Mouse (Mus musculus): ENCODE measurements around the gene Nsun4. TPM values are rescaled to one million over a fixed set of nuclear protein-coding genes. Genes with fewer than 3 reads are reported as not detected.

Gene Nsun4
- polyA plus RNA-seq, 1 experiment from 2014 or later = 9.4 TPM

GRCm38 (mm10) chr4:116074145-116074675 lies 20.5 kb upstream of the Nsun4 start:
- DNase-seq (peak; percentile 30), ATAC-seq (ENCODE audit: low read depth) (no peak)
- Histone ChIP-seq H3K9me3 (replicated peaks) (no peaks in the 10 kb centered on the region), H3K9ac (peak overlapping the region; percentile 99), H3K27me3 (no peaks in the 10 kb centered on the region), H3K27ac (peak overlapping the region; percentile 76), H3K4me2 (peak overlapping the region; percentile 81), H3K4me3 (replicated peaks) (peak overlapping the region; percentile 97), H3K36me3 (peaks cover 21% of the 10 kb centered on the region), H3K4me1 (replicated peaks) (peaks cover 42% of the 10 kb centered on the region)
- WGBS (ENCODE audit: insufficient replicate concordance) = under 1% methylated on average over 8 of the region's 8 CpGs

- WGBS (ENCODE audit: insufficient replicate concordance) = 47% methylated on average over 4 of the region's 4 CpGs
- DNase-seq = no peak
- H3K27ac ChIP-seq = no peak overlapping the region; the same call in 1 of the 2 replicates
- H3K36me3 ChIP-seq = peaks cover 31% of the 10 kb centered on the region
- no peaks in the 10 kb centered on the region for H3K27me3 ChIP-seq
- H3K9me3 ChIP-seq (replicated peaks) = no peaks in the 10 kb centered on the region
- H3K4me2 ChIP-seq = peak overlapping the region; percentile 81
- H3K4me1 ChIP-seq (replicated peaks) = peaks cover 40% of the 10 kb centered on the region
- ATAC-seq (ENCODE audit: low read depth) = no peak
- peak overlapping the region; percentile 97 for H3K4me3 ChIP-seq (replicated peaks)
- peak overlapping the region; percentile 99 for H3K9ac ChIP-seq
Observed at GRCm38 (mm10) chr4:116073146-116073545, 19.5 kb upstream of the Nsun4 start.

- H3K27me3 ChIP-seq = no peaks in the 10 kb centered on the region
- ATAC-seq (ENCODE audit: low read depth) = no peak
Observed at GRCm38 (mm10) chr4:116070116-116070515, 16.4 kb upstream of the Nsun4 start.

GRCm38 (mm10) chr4:116063855-116064254 lies 10.2 kb upstream of the Nsun4 start:
- no peaks in the 10 kb centered on the region for H3K9me3 ChIP-seq (replicated peaks)
- H3K27ac ChIP-seq = no peak overlapping the region
- H3K4me2 ChIP-seq = no peak overlapping the region
- WGBS (ENCODE audit: insufficient replicate concordance) = 10% methylated on average over 1 of the region's 1 CpGs
- H3K9ac ChIP-seq = no peak overlapping the region
- H3K4me1 ChIP-seq (replicated peaks) = peaks cover 11% of the 10 kb centered on the region
- ATAC-seq (ENCODE audit: low read depth) (peak; percentile 64), DNase-seq (peak; percentile 15)
- H3K4me3 ChIP-seq (replicated peaks) = no peak overlapping the region
- no peaks in the 10 kb centered on the region for H3K27me3 ChIP-seq
- H3K36me3 ChIP-seq = peaks cover 34% of the 10 kb centered on the region

More at GRCm38 (mm10) chr4:116070116-116070515, 16.4 kb upstream of the Nsun4 start:
- no peak overlapping the region for H3K4me3 ChIP-seq (replicated peaks)
- no peak overlapping the region for H3K27ac ChIP-seq
- H3K36me3 ChIP-seq = peaks cover 58% of the 10 kb centered on the region
- no peak overlapping the region for H3K9ac ChIP-seq
- H3K4me2 ChIP-seq = no peak overlapping the region
- DNase-seq = no peak
- H3K9me3 ChIP-seq (replicated peaks) = no peaks in the 10 kb centered on the region
- peaks cover 22% of the 10 kb centered on the region for H3K4me1 ChIP-seq (replicated peaks)
- 79% methylated on average over 6 of the region's 6 CpGs for whole genome bisulfite sequencing (ENCODE audit: insufficient replicate concordance)

- ATAC-seq (ENCODE audit: low read depth) = no peak
- WGBS (ENCODE audit: insufficient replicate concordance) = 64% methylated on average over 5 of the region's 5 CpGs
- no peak for DNase-seq
- peaks cover 13% of the 10 kb centered on the region for H3K4me1 ChIP-seq (replicated peaks)
- H3K27ac ChIP-seq = no peak overlapping the region
- no peak overlapping the region for H3K4me2 ChIP-seq
- H3K9me3 ChIP-seq (replicated peaks) = no peaks in the 10 kb centered on the region
- no peaks in the 10 kb centered on the region for H3K36me3 ChIP-seq
- H3K4me3 ChIP-seq (replicated peaks) = no peak overlapping the region
- H3K9ac ChIP-seq = no peak overlapping the region
- no peaks in the 10 kb centered on the region for H3K27me3 ChIP-seq
Observed at GRCm38 (mm10) chr4:116059012-116059726, 5.5 kb upstream of the Nsun4 start.

DNA sequence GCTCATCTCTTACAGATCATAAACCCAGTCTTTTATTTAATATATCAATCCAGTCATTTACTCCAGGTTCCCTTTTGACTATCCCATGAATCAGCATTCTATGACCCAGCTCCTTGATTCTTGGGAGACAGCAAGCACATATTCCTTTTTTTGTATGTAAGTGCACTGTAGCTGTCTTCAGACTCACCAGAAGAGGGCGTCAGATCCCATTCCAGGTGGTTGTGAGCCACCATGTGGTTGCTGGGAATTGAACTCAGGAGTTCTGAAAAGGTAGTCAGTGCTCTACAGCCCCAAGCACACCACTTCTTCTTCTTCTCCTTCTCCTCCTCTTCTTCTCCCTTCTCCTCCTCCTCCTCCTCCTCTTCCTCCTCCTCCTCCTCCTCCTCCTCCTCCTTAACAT lies 3.9 kb upstream of the Nsun4 start:
- H3K36me3 ChIP-seq = no peaks in the 10 kb centered on the region
- peaks cover 14% of the 10 kb centered on the region for H3K4me1 ChIP-seq (replicated peaks)
- no peak overlapping the region for H3K27ac ChIP-seq
- 0% methylated on average over 1 of the region's 1 CpGs for WGBS (ENCODE audit: insufficient replicate concordance)
- ATAC-seq (ENCODE audit: low read depth) = no peak
- no peak overlapping the region for H3K4me2 ChIP-seq
- no peak for DNase-seq
- no peak overlapping the region for H3K9ac ChIP-seq
- no peaks in the 10 kb centered on the region for H3K9me3 ChIP-seq (replicated peaks)
- no peaks in the 10 kb centered on the region for H3K27me3 ChIP-seq
- no peak overlapping the region for H3K4me3 ChIP-seq (replicated peaks)

DNA sequence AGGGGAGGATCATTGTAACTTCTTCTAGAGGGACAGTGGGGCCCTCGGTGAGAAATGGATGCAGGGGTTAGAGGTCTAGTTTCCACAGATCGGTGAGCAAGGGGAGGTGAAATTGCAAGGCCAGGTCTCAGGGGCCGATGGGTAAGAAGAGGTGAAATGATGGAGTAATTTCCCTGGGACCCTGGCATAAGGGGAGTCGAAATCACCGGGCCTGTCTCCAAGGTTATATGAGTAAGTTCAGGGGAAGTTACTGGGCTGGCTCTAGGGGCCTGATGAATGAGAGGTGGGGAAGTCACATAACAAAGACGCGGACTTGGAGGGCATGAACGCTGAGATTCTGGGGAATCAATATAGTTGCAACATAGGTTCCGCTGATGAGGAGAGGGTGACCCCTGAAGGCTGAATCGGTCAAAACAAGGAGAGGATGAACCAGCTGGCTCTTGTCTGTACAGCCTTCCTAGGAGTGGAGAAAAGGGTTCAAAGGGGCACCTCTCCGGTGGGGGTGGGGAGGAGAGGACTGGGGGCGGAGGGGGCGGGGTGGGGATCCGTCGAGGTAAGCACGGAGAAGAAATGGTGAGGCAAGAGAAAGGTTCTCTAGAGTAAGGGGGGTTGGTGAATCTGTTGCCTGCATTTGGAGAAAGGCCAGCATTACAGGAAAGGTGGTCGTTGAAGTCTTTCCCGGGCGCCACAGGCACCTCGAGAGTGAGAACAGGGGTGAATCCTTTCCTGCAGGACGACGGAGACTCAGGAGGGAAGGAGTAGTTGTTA lies 966 bp downstream of the Nsun4 start:
- H3K4me1 ChIP-seq (replicated peaks) = peaks cover 34% of the 10 kb centered on the region
- peak; percentile 19; the same call in 1 of the 2 replicates for ATAC-seq (ENCODE audit: low read depth)
- no peaks in the 10 kb centered on the region for H3K27me3 ChIP-seq
- H3K36me3 ChIP-seq = 0 out of 2 replicates have a peak, but pooled peaks cover 5% of the 10 kb centered on the region
- H3K9me3 ChIP-seq (replicated peaks) = no peaks in the 10 kb centered on the region
- peak; percentile 22 for DNase-seq
- peak overlapping the region; percentile 74 for H3K9ac ChIP-seq
- WGBS (ENCODE audit: insufficient replicate concordance) = 10% methylated on average over 22 of the region's 22 CpGs
- H3K4me3 ChIP-seq (replicated peaks) = peak overlapping the region; percentile 73
- peak overlapping the region; percentile 93 for H3K4me2 ChIP-seq
- peak overlapping the region; percentile 96 for H3K27ac ChIP-seq

- ATAC-seq (ENCODE audit: low read depth) = no peak
- Histone ChIP-seq H3K4me3 (replicated peaks) (no peak overlapping the region), H3K4me1 (replicated peaks) (peaks cover 30% of the 10 kb centered on the region), H3K4me2 (no peak overlapping the region), H3K27me3 (no peaks in the 10 kb centered on the region), H3K9ac (no peak overlapping the region), H3K9me3 (replicated peaks) (no peaks in the 10 kb centered on the region), H3K36me3 (peaks cover 8% of the 10 kb centered on the region; the same call in 1 of the 2 replicates), H3K27ac (no peak overlapping the region)
- 78% methylated on average over 3 of the region's 3 CpGs for WGBS (ENCODE audit: insufficient replicate concordance)
- DNase-seq = no peak
Observed at GRCm38 (mm10) chr4:116049211-116049610, 4.5 kb downstream of the Nsun4 start.

DNA sequence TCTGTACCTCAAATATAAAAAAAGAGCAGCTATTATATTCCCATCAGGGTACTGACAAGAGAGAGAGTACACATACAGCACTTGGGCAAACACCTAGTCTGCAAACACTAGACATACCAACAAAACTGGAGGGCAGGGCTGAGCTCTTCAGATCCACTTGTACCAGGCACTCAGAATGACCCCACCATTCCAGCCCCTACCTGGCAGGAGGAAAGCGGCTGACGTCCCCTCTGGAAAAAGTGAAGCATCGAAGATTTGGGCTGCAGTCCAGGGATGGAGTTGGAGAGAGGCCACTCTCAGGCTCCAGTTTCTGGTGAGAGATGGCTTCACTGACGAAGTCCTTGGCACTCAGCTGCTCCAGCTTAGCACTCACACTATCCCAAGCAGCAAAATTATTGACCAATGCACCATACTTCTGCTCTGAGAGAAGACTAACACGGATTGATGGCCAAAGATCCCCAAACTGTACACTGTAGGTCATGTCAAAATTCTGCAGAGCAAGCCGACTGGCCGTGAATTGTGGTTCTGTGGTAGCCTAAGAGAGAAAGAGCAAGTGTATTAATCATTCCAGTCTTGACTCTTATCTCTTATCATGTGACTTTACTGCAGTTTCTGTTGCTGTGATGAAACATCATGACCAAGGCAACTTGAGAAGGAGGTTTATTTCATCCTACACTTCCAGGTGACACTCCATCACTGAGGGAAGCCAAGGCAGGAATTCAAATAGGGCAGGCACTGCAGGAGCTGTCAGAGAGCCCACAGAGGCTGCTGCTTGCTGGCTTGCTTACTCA lies 5.4 kb downstream of the Nsun4 start:
- peaks cover 8% of the 10 kb centered on the region; the same call in 1 of the 2 replicates for H3K36me3 ChIP-seq
- ATAC-seq (ENCODE audit: low read depth) (no peak), DNase-seq (no peak)
- H3K4me2 ChIP-seq = no peak overlapping the region
- H3K27me3 ChIP-seq = no peaks in the 10 kb centered on the region
- no peak overlapping the region for H3K27ac ChIP-seq
- peaks cover 25% of the 10 kb centered on the region for H3K4me1 ChIP-seq (replicated peaks)
- no peak overlapping the region for H3K9ac ChIP-seq
- no peak overlapping the region for H3K4me3 ChIP-seq (replicated peaks)
- 71% methylated on average over 7 of the region's 7 CpGs for WGBS (ENCODE audit: insufficient replicate concordance)
- H3K9me3 ChIP-seq (replicated peaks) = no peaks in the 10 kb centered on the region

GRCm38 (mm10) chr4:116047681-116048080 lies 6.0 kb downstream of the Nsun4 start:
- no peaks in the 10 kb centered on the region for H3K9me3 ChIP-seq (replicated peaks)
- no peak overlapping the region for H3K9ac ChIP-seq
- peaks cover 14% of the 10 kb centered on the region for H3K36me3 ChIP-seq
- H3K4me3 ChIP-seq (replicated peaks) = no peak overlapping the region
- H3K27ac ChIP-seq = no peak overlapping the region
- no peaks in the 10 kb centered on the region for H3K27me3 ChIP-seq
- DNase-seq (no peak), ATAC-seq (ENCODE audit: low read depth) (no peak)
- 79% methylated on average over 1 of the region's 1 CpGs for WGBS (ENCODE audit: insufficient replicate concordance)
- H3K4me2 ChIP-seq = no peak overlapping the region
- H3K4me1 ChIP-seq (replicated peaks) = peaks cover 21% of the 10 kb centered on the region

DNA sequence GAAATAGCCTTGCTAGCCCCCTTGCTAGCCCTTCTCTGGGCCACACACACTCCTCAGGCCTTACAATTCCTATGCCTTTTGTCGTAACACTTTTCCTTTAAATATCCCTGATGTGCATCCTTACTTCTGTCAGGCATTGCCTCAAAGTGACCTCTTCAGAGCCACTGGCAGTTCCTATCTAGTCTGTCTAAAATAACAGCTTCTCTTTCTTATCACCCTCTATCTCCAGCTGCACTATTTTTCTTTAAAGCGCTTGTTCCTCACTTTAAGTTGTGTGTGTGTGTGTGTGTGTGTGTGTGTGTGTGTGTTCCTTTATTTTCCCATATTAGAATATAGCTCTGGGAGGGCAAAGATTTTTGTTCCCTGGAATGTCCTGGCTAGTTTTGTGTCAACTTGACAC lies 7.1 kb downstream of the Nsun4 start:
- no peak for DNase-seq
- Histone ChIP-seq H3K9ac (no peak overlapping the region), H3K4me2 (no peak overlapping the region), H3K4me1 (replicated peaks) (peaks cover 10% of the 10 kb centered on the region; the same call in 1 of the 2 replicates), H3K36me3 (peaks cover 19% of the 10 kb centered on the region), H3K27ac (no peak overlapping the region), H3K27me3 (no peaks in the 10 kb centered on the region), H3K9me3 (replicated peaks) (no peaks in the 10 kb centered on the region), H3K4me3 (replicated peaks) (no peak overlapping the region)
- ATAC-seq (ENCODE audit: low read depth) = no peak
- 81% methylated on average over 2 of the region's 2 CpGs for WGBS (ENCODE audit: insufficient replicate concordance)

All from liver, embryonic 13.5 days (tissue).